Mouse (Mus musculus) kidney, embryonic 16.5 days (tissue): ENCODE data around the gene Nfat5. TPM values are rescaled to one million over a fixed set of nuclear protein-coding genes. Genes with fewer than 3 reads are reported as not detected.

Experiments used
- ATAC-seq: fragments of 200-750 bp; cut with Nextera tagmentation; 2 replicates; pipeline ENCODE4 v1.8.0; 2017; ENCODE audit warnings: moderate TSS enrichment; ENCODE audit not compliant: low FRiP score, low TSS enrichment
- H3K27ac ChIP-seq: fragments of 300-500 bp; sonication (generic); 2 replicates; pipeline ENCODE4 v1.5.1; 2014; ENCODE audit warnings: low read length
- H3K27me3 ChIP-seq: fragments of 300-500 bp; sonication (generic); 2 replicates; pipeline ENCODE4 v1.6.1; 2014; ENCODE audit warnings: low read length, control low read depth, mixed read lengths; ENCODE audit not compliant: insufficient read depth
- H3K36me3 ChIP-seq: fragments of 300-500 bp; sonication (generic); 2 replicates; pipeline ENCODE4 v1.6.1; 2014; ENCODE audit warnings: low read length, control low read depth, mixed read lengths; ENCODE audit not compliant: insufficient read depth
- H3K4me1 ChIP-seq: fragments of 300-500 bp; sonication (generic); 2 replicates; pipeline ENCODE4 v1.6.1; 2014; ENCODE audit warnings: low read length, control low read depth, mixed read lengths; ENCODE audit not compliant: insufficient read depth
- H3K4me2 ChIP-seq: fragments of 300-500 bp; sonication (generic); replicated peaks from 2 replicates; pipeline ENCODE4 v1.6.1; 2014; ENCODE audit warnings: low read depth, low read length
- H3K4me3 ChIP-seq: fragments of 300-500 bp; sonication (generic); 2 replicates; pipeline ENCODE4 v1.5.1; 2014; ENCODE audit warnings: mild to moderate bottlenecking, low read length
- H3K9ac ChIP-seq: fragments of 300-500 bp; sonication (generic); replicated peaks from 2 replicates; pipeline ENCODE4 v1.6.1; 2014; ENCODE audit warnings: low read length
- H3K9me3 ChIP-seq: fragments of 300-500 bp; sonication (generic); 2 replicates; pipeline ENCODE4 v1.6.1; 2016; ENCODE audit warnings: low read length, control low read depth
- WGBS: fragments of 180-500 bp; shearing (Covaris S2); extraction: QIAGEN DNeasy Blood & Tissue Kit; methylation state at CpG from one replicate; pipeline ENCODE4 v1.1.7; 2014; 5-methylcytosine and 5-hydroxymethylcytosine counted together
- polyA plus RNA-seq: library from polyadenylated mRNA; unstranded; fragments of >200 nt; fragmentation: Nextera tagmentation; extraction: Ambion mirVana; gene quantifications from 2 replicates; pipeline ENCODE4 v1.2.1, GENCODE M21; 2015

Gene Nfat5
- 21.0 and 28.9 TPM in 2 replicates for polyA plus RNA-seq

DNA sequence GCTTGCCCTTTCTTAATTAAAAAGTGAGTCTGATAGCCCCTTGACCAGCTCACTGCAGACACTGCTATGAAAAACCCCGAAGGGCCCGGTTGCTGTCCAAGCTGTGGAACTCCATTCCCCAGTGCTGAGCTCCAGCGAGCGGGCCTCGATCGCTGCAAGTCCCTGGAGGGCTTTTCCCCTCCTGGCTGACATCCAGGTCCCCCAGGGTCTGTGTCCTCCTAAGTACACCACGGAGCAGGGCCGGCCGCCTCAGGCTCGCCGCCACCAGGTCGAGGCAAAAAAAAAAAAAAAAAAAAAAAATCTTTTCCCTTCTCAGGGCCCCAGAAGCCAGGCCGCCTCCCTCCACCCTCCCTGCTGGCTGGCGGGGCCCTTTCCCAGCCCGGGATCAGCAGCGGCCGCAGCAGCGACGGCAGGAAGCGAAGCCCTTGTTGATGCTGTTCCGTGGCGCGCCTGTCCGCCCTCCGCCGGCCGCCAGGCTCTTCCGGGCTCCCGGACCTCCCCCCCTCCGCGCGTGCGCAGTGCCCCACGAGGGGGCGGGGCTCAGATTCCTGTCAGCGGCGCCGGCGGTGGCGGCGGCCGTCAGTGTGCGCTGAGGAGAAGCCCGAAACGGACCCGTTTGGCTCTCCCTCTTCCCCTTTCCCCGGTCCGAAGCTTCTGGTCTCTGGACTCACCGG, at the start of gene Nfat5:
Gene Nfat5, plus strand, starts transcription at position 543 of the 674 bp plus-strand sequence.
- Histone ChIP-seq H3K4me2 (peak within 1 kb of the TSS; percentile 78), H3K9me3 (no peaks in the 10 kb centered on the region), H3K27me3 (no peaks in the 10 kb centered on the region), H3K9ac (peak within 1 kb of the TSS; percentile 94), H3K27ac (peak within 1 kb of the TSS; percentile 99), H3K4me3 (peak within 1 kb of the TSS; percentile 98), H3K4me1 (peaks cover 19% of the 10 kb centered on the region), H3K36me3 (no peaks in the 10 kb centered on the region)
- WGBS = 0% methylated on average over 24 of the region's 49 CpGs
- ATAC-seq = peak; percentile 96

DNA sequence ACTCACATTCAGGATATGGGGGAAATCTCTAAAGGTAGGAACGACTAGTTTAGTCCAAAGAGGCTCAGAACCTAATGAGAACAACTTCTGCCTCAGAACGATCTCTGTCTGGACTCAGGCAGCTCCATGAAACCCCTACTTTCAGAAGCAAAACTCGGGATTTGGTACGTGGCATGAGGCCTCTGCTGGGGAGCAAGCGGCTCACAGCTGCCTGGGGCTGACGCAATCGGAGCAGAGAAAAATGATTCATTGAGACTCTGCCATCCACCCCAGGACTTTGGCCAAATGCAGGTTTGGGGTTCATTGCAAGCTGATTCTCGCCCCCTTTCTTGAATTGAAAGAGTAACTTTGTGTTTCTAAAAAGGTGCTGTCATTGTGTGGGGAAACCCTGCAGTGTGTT, 49.1 kb upstream of the Nfat5 start:
- no peaks in the 10 kb centered on the region for H3K36me3 ChIP-seq
- H3K4me2 ChIP-seq = no peak overlapping the region
- H3K9ac ChIP-seq = no peak overlapping the region
- no peak overlapping the region for H3K27ac ChIP-seq
- H3K4me1 ChIP-seq = no peaks in the 10 kb centered on the region
- H3K9me3 ChIP-seq = no peaks in the 10 kb centered on the region
- no peaks in the 10 kb centered on the region for H3K27me3 ChIP-seq
- H3K4me3 ChIP-seq = no peak overlapping the region
- 63% methylated on average over 8 of the region's 8 CpGs for WGBS
- no peak for ATAC-seq

DNA sequence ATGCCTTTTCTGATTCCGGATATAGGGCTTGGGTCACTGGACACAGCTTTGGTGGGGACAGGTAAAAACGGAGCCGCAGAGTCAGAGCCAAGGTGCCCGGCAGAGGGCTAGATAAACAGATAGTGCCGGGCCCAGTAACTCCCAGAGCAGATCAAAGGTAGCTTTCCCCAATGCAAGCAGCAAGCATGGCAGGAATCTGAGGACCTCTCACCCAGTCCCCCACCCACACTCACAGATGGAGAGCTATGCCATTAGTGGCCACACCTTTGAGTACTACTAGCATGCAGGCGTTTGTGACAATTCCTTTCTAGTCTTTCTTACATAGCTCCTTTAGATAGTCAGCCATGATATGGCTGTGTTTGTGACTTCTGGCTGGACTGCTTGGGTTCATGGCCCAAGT, 44.8 kb upstream of the Nfat5 start:
- WGBS = 60% methylated on average over 6 of the region's 6 CpGs
- no peak for ATAC-seq

DNA sequence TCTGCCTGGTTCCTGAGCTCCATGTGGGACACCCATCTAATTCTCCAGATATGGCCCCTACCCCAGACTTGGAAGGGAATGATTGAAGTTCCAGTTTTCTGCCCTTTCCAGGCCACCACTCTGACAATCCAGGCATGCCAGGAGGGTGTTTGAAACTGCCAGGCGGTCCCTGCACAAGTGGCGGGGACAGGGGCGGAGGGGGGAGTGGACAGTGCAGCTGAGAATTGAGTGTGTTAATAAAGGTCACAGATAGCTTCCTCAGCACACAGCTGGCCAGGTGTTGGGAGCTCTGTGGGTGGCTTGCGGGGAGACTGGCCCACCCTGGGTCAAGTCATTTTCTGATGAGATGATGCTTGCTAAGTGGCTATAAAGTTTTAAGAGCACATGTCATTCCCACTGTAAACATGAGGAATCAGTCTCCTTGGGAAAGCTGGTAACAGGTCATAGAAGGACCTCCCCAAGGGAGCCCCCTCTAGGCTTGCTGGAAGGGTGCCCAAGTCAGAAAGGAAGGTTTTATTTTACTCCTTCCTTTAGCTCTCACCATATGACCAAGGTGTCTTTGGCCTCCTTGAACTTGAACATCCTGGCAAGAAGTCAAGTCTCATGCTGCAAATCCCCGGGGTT, 41.7 kb upstream of the Nfat5 start:
- Histone ChIP-seq H3K4me2 (no peak overlapping the region), H3K36me3 (no peaks in the 10 kb centered on the region), H3K4me1 (peaks cover 26% of the 10 kb centered on the region), H3K9me3 (no peaks in the 10 kb centered on the region), H3K27me3 (no peaks in the 10 kb centered on the region), H3K9ac (no peak overlapping the region), H3K4me3 (no peak overlapping the region), H3K27ac (peak overlapping the region; percentile 57)
- peak; percentile 62 for ATAC-seq
- WGBS = 33% methylated on average over 5 of the region's 5 CpGs

More for the DNA sequence above, 44.8 kb upstream of the Nfat5 start:
- Histone ChIP-seq H3K9me3 (no peaks in the 10 kb centered on the region), H3K27me3 (no peaks in the 10 kb centered on the region), H3K27ac (no peak overlapping the region), H3K4me2 (no peak overlapping the region), H3K36me3 (no peaks in the 10 kb centered on the region), H3K9ac (no peak overlapping the region), H3K4me1 (peaks cover 22% of the 10 kb centered on the region), H3K4me3 (no peak overlapping the region)

DNA sequence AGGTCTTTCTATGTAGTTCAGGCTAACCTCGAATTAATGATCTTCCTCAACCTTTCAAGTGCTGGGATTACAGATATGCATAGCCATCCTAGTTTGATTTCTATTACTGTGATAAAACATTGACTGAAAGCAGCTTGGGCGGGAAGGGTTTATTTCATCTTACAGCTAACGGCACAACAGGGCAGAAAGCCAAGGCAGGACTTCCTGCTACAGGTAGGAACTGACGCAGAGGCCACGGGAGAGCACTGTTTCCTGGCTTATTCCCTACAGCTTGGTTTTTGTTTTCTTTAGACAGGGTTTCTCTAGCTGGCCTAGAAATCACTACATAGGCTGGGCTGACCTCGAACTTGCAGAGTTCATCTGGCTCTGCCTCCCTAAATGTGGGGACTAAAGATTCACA, 40.1 kb upstream of the Nfat5 start:
- Histone ChIP-seq H3K9ac (no peak overlapping the region), H3K4me1 (peaks cover 31% of the 10 kb centered on the region), H3K4me3 (no peak overlapping the region), H3K36me3 (no peaks in the 10 kb centered on the region), H3K27me3 (no peaks in the 10 kb centered on the region), H3K9me3 (no peaks in the 10 kb centered on the region), H3K27ac (peak overlapping the region; percentile 34; the same call in 1 of the 2 replicates), H3K4me2 (no peak overlapping the region)
- WGBS = 39% methylated on average over 6 of the region's 6 CpGs
- no peak for ATAC-seq

DNA sequence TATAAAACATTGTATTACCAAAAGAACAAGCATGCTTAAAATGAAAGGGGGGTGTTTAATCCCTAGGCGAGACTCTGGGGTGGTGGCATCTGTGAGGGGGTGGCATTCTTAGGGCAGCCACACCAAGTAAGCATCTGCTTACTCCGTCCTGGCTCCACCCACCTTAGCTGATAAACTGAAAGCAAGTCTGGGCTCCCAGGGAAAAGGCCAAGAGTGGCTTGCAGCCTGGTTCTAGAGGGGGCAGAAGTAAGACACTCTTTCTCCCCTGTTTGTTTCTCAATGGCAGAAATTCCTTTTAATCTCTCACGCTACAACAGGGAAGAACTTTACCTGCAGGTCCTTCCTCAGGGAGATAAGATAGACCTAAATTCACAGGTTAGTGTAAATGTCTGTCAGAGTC, 38.9 kb upstream of the Nfat5 start:
- H3K4me1 ChIP-seq = peaks cover 31% of the 10 kb centered on the region
- no peaks in the 10 kb centered on the region for H3K36me3 ChIP-seq
- H3K27me3 ChIP-seq = no peaks in the 10 kb centered on the region
- ATAC-seq = no peak
- no peaks in the 10 kb centered on the region for H3K9me3 ChIP-seq
- no peak overlapping the region for H3K9ac ChIP-seq
- H3K27ac ChIP-seq = no peak overlapping the region; the same call in 1 of the 2 replicates
- 70% methylated on average over 3 of the region's 3 CpGs for WGBS
- no peak overlapping the region for H3K4me2 ChIP-seq
- H3K4me3 ChIP-seq = no peak overlapping the region

DNA sequence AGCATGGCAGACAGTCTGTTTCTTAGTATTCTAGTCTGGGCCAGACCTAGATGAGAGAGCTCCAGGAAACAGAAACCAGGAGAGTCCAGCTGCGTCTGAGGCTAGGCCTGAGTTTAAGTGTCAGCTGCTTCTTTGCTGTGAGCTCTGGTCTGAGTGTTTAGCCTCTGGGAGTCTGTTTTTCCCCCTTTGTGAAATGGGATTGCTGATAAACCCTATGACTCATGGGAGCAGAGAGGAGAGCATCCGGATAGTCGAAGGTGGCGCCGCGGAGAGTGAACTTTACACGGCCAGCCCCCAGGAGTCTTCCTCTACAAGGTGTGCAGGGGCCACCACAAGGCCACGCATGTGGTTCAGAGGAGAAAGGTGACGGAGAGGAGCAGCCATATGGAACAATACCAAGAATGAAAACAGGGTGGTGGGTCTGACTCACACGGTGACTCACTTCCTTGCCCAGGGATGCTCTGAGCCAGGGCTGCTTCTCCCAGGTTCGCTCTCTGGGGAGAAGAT, 38.3 kb upstream of the Nfat5 start:
- H3K27ac ChIP-seq = peak overlapping the region; percentile 20; the same call in 1 of the 2 replicates
- peaks cover 31% of the 10 kb centered on the region for H3K4me1 ChIP-seq
- H3K36me3 ChIP-seq = no peaks in the 10 kb centered on the region
- ATAC-seq = peak; percentile 46; the same call in 1 of the 2 replicates
- H3K4me3 ChIP-seq = no peak overlapping the region
- WGBS = 58% methylated on average over 11 of the region's 11 CpGs
- H3K9ac ChIP-seq = no peak overlapping the region
- H3K9me3 ChIP-seq = no peaks in the 10 kb centered on the region
- H3K4me2 ChIP-seq = no peak overlapping the region
- no peaks in the 10 kb centered on the region for H3K27me3 ChIP-seq

DNA sequence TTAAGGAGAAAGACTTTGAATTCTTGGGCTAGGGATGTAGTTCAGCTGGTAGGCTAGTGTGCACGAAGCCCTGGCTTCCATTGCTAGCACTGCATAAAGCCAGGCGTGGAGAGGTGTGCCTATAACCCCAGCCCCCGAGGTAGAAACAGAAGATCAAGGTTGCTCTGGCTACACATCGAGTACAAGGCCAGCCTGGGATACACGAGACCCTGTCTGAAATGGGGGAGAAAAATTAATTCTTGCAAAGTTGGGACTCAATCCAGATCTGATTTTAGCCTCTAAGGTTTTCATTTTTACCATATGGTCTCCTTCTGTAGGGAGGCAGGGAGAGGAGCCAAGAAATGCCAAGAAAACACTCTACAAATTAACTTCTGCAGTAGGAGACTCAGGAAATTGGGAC, 36.0 kb upstream of the Nfat5 start:
- H3K27ac ChIP-seq = peak overlapping the region; percentile 3; the same call in 1 of the 2 replicates
- H3K27me3 ChIP-seq = no peaks in the 10 kb centered on the region
- no peak overlapping the region for H3K4me3 ChIP-seq
- no peak overlapping the region for H3K9ac ChIP-seq
- H3K4me2 ChIP-seq = no peak overlapping the region
- no peaks in the 10 kb centered on the region for H3K36me3 ChIP-seq
- 60% methylated on average over 5 of the region's 5 CpGs for WGBS
- peaks cover 16% of the 10 kb centered on the region for H3K4me1 ChIP-seq
- ATAC-seq = no peak
- no peaks in the 10 kb centered on the region for H3K9me3 ChIP-seq

DNA sequence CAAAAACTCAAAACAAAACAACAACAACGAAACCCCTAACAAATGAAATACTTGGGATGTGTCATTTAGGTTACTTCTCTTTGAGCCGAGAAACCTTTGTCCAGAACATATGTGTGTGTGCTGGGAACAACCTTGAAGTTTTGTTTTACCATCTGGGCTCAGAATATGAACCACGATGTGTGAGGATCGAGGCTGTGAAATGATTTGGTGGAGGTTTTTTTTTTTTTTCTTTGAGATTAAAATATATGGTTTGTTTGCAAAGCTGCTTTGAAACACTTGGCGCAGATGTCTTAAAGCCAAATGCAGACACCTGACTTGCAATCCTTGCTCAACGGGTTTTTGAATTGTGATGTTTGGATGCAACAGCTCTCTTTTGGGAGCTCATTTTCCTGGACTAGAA, 33.1 kb upstream of the Nfat5 start:
- H3K27ac ChIP-seq = no peak overlapping the region
- no peak for ATAC-seq
- no peaks in the 10 kb centered on the region; the same call in 1 of the 2 replicates for H3K9me3 ChIP-seq
- WGBS = 87% methylated on average over 6 of the region's 6 CpGs
- no peaks in the 10 kb centered on the region for H3K27me3 ChIP-seq
- H3K4me3 ChIP-seq = no peak overlapping the region
- no peak overlapping the region for H3K9ac ChIP-seq
- H3K4me2 ChIP-seq = no peak overlapping the region
- no peaks in the 10 kb centered on the region for H3K36me3 ChIP-seq
- H3K4me1 ChIP-seq = peaks cover 6% of the 10 kb centered on the region

DNA sequence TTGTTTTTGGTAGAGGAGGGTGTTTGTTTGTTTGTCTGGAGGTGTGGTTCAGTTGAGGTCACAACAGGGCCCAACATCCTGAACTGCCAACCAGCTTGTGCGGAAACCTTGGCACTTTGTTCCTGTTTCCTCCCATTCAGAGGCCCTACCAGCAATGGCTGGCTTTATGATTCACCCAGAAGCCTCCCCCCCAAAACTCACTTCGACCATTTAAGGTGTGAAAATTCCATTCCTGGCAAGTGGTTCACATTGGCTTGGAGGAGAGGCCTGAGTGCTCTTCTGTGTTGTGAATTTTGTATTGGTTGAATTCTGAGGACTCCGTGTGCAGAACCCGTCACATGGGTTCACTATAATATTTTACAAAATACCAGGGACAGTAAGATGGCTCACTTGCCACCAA, 32.1 kb upstream of the Nfat5 start:
- no peak for ATAC-seq
- Histone ChIP-seq H3K9me3 (no peaks in the 10 kb centered on the region; the same call in 1 of the 2 replicates), H3K4me1 (peaks cover 15% of the 10 kb centered on the region), H3K27ac (no peak overlapping the region), H3K27me3 (no peaks in the 10 kb centered on the region), H3K36me3 (no peaks in the 10 kb centered on the region), H3K9ac (no peak overlapping the region), H3K4me3 (no peak overlapping the region), H3K4me2 (no peak overlapping the region)
- WGBS = 73% methylated on average over 4 of the region's 4 CpGs
